Mouse (Mus musculus): ENCODE measurements at regions not wholly inside any gene's neighbourhood (a gene's known extent, or its start where the extent isn't known, plus 50 kb on each side); places are given as distances from the start of the nearest gene placed in this dataset.

- DNase-seq (ENCODE audit: extremely low read depth, low read depth), result no peak
These were observed 169.9 kb upstream of the Lef1 start for GRCm38 (mm10) chr3:130940302-130940867.

GRCm38 (mm10) chr3:130936980-130937379 lies 173.3 kb upstream of the Lef1 start:
- DNase-seq (ENCODE audit: extremely low read depth, low read depth), result no peak

- DNase-seq (ENCODE audit: extremely low read depth, low read depth), result no peak
These were observed 173.9 kb upstream of the Lef1 start for GRCm38 (mm10) chr3:130936336-130936735.

GRCm38 (mm10) chr3:130935926-130936315 lies 174.3 kb upstream of the Lef1 start:
- DNase-seq (ENCODE audit: extremely low read depth, low read depth), result no peak

GRCm38 (mm10) chr3:130935302-130935925 lies 174.9 kb upstream of the Lef1 start:
- DNase-seq (ENCODE audit: extremely low read depth, low read depth), result no peak

- no peak for DNase-seq (ENCODE audit: extremely low read depth, low read depth)
These were observed 177.5 kb upstream of the Lef1 start for GRCm38 (mm10) chr3:130932723-130933122.

- no peak for DNase-seq (ENCODE audit: extremely low read depth, low read depth)
These were observed 178.0 kb upstream of the Lef1 start for GRCm38 (mm10) chr3:130932226-130932625.

GRCm38 (mm10) chr3:130925000-130925399 lies 185.3 kb upstream of the Lef1 start:
- no peak for DNase-seq (ENCODE audit: extremely low read depth, low read depth)

- no peak for DNase-seq (ENCODE audit: extremely low read depth, low read depth)
These were observed 186.7 kb upstream of the Lef1 start for GRCm38 (mm10) chr3:130923615-130923958.

GRCm38 (mm10) chr3:130922812-130923614 lies 187.3 kb upstream of the Lef1 start:
- no peak for DNase-seq (ENCODE audit: extremely low read depth, low read depth)

GRCm38 (mm10) chr3:130921621-130922245 lies 188.5 kb upstream of the Lef1 start:
- DNase-seq (ENCODE audit: extremely low read depth, low read depth), result no peak

- DNase-seq (ENCODE audit: extremely low read depth, low read depth), result no peak
These were observed 183.6 kb upstream of the Rpl34 start for GRCm38 (mm10) chr3:130913812-130914211.

GRCm38 (mm10) chr3:130905101-130905500 lies 174.9 kb upstream of the Rpl34 start:
- DNase-seq (ENCODE audit: extremely low read depth, low read depth), result no peak

GRCm38 (mm10) chr3:130903329-130903728 lies 173.1 kb upstream of the Rpl34 start:
- no peak for DNase-seq (ENCODE audit: extremely low read depth, low read depth)

- DNase-seq (ENCODE audit: extremely low read depth, low read depth), result no peak
These were observed 172.2 kb upstream of the Rpl34 start for GRCm38 (mm10) chr3:130902376-130902775.

- DNase-seq (ENCODE audit: extremely low read depth, low read depth), result no peak
These were observed 171.1 kb upstream of the Rpl34 start for GRCm38 (mm10) chr3:130901343-130901742.

- no peak for DNase-seq (ENCODE audit: extremely low read depth, low read depth)
These were observed 170.6 kb upstream of the Rpl34 start for GRCm38 (mm10) chr3:130900846-130901245.

GRCm38 (mm10) chr3:130900054-130900840 lies 170.0 kb upstream of the Rpl34 start:
- DNase-seq (ENCODE audit: extremely low read depth, low read depth), result no peak

GRCm38 (mm10) chr3:130894168-130894814 lies 164.1 kb upstream of the Rpl34 start:
- no peak for DNase-seq (ENCODE audit: extremely low read depth, low read depth)

GRCm38 (mm10) chr3:130891310-130891709 lies 161.1 kb upstream of the Rpl34 start:
- DNase-seq (ENCODE audit: extremely low read depth, low read depth), result no peak

- no peak for DNase-seq (ENCODE audit: extremely low read depth, low read depth)
These were observed 158.4 kb upstream of the Rpl34 start for GRCm38 (mm10) chr3:130888587-130888986.

Measured in MEL-GATA-1-ER (cell line).